Mouse (Mus musculus) ES-E14 (cell line): ENCODE measurements around the gene Col23a1. TPM values are rescaled to one million over a fixed set of nuclear protein-coding genes. Genes with fewer than 3 reads are reported as not detected.

Experiments
- DNase-seq: peaks from one replicate; pipeline ENCODE4 v3.0.0-alpha.2; 2013; ENCODE audit warnings: low read depth, low spot score
- H3K27ac ChIP-seq: 2 replicates; pipeline ENCODE4 v1.5.1; 2012; ENCODE audit warnings: low read depth, mild to moderate bottlenecking, low read length, moderate library complexity, mixed read lengths; ENCODE audit not compliant: poor library complexity, insufficient read depth, severe bottlenecking
- H3K36me3 ChIP-seq: 2 replicates; pipeline ENCODE4 v1.6.1; 2012; ENCODE audit warnings: mild to moderate bottlenecking, low read length, moderate library complexity, mixed read lengths; ENCODE audit not compliant: control insufficient read depth, poor library complexity, insufficient read depth, severe bottlenecking
- H3K4me1 ChIP-seq, 2 experiments: fragments of 150-350 bp in 1 of 2; sonication (generic) in 1 of 2; 2 replicates each; pipeline ENCODE4 v1.6.1; 2012; ENCODE audit warnings: low read length in 2 of 2, mild to moderate bottlenecking in 1 of 2, mixed read lengths in 1 of 2; ENCODE audit not compliant: control insufficient read depth in 2 of 2, insufficient read depth in 2 of 2, poor library complexity in 1 of 2
- H3K4me3 ChIP-seq, 2 experiments: fragments of 150-350 bp in 1 of 2; sonication (generic) in 1 of 2; 2 replicates each; pipeline ENCODE4 v1.5.1; 2012; ENCODE audit warnings: low read length in 2 of 2, low read depth in 1 of 2, mild to moderate bottlenecking in 1 of 2, mixed read lengths in 1 of 2; ENCODE audit not compliant: insufficient read depth in 1 of 2, poor library complexity in 1 of 2, severe bottlenecking in 1 of 2
- H3K9ac ChIP-seq: 2 replicates; pipeline ENCODE4 v1.6.1; 2012; ENCODE audit warnings: low read depth, mild to moderate bottlenecking, low read length, mixed read lengths; ENCODE audit not compliant: poor library complexity, insufficient read depth, severe bottlenecking
- H3K9me3 ChIP-seq: fragments of 150-350 bp; sonication (generic); 2 replicates; pipeline ENCODE4 v1.6.1; 2012; ENCODE audit warnings: low read depth, mild to moderate bottlenecking, low read length; ENCODE audit not compliant: control insufficient read depth, insufficient read depth
- CHD2 ChIP-seq: IDR thresholded peaks from 2 replicates; pipeline ENCODE4 v1.6.1; 2014; ENCODE audit warnings: mild to moderate bottlenecking, low read depth, low read length, inconsistent platforms
- HCFC1 ChIP-seq: IDR thresholded peaks from 2 replicates; pipeline ENCODE4 v1.6.1; 2012; ENCODE audit warnings: low read length, inconsistent platforms, borderline replicate concordance; ENCODE audit not compliant: insufficient read depth
- MAFK ChIP-seq: IDR thresholded peaks from 2 replicates; pipeline ENCODE4 v1.6.1; 2014; ENCODE audit warnings: mild to moderate bottlenecking, low read depth, low read length, inconsistent platforms; ENCODE audit not compliant: insufficient read depth
- ZC3H11A ChIP-seq: IDR thresholded peaks from 2 replicates; pipeline ENCODE4 v1.6.1; 2012; ENCODE audit warnings: low read depth, mild to moderate bottlenecking, inconsistent platforms, low read length, borderline replicate concordance
- ZNF384 ChIP-seq: IDR thresholded peaks from 2 replicates; pipeline ENCODE4 v1.6.1; 2012; ENCODE audit warnings: low read depth, low read length, inconsistent platforms
- in situ Hi-C, 2 experiments: fragments of 600-800 bp; cut with MboI; formaldehyde crosslinking; loops; one replicate each; pipeline ENCODE4 v1.15.1; 2025; ENCODE audit warnings: low sequenced_read_pairs in 2 of 2, inconsistent platforms in 1 of 2; ENCODE audit not compliant: unreplicated experiment in 2 of 2
- total RNA-seq: library from RNA; depleted of rRNA; stranded (reverse); fragments of 300-350 nt; gene quantifications from 2 replicates; pipeline ENCODE4 v1.2.3, GENCODE M21; 2012

The Col23a1 gene
- total RNA-seq, 1 experiment: 0.40 TPM

GRCm38 (mm10) chr11:51473686-51474085 lies 184.0 kb downstream of the Col23a1 start:
- Histone ChIP-seq H3K9me3 (no peaks in the 10 kb centered on the region), H3K4me1 (no peaks in the 10 kb centered on the region), H3K4me3 (no peak overlapping the region), H3K9ac (no peak overlapping the region), H3K27ac (no peak overlapping the region), H3K36me3 (no peaks in the 10 kb centered on the region)
- TF ChIP-seq MAFK: no peak
- TF ChIP-seq HCFC1: no peak
- no peak for TF ChIP-seq ZNF384
- DNase-seq: no peak
- in situ Hi-C loops: no loop called here

- TF ChIP-seq ZNF384 (no peak), HCFC1 (no peak), ZC3H11A (no peak), CHD2 (no peak), MAFK (no peak)
- no peak overlapping the region for H3K9ac ChIP-seq
- no peaks in the 10 kb centered on the region for H3K4me1 ChIP-seq
- no peak for DNase-seq
- no peaks in the 10 kb centered on the region for H3K36me3 ChIP-seq
- in situ Hi-C loops: no loop called here
- H3K4me3 ChIP-seq: no peak overlapping the region
- no peaks in the 10 kb centered on the region for H3K9me3 ChIP-seq
- H3K27ac ChIP-seq: no peak overlapping the region
Measured at GRCm38 (mm10) chr11:51476543-51476942, 186.8 kb downstream of the Col23a1 start.

GRCm38 (mm10) chr11:51477571-51477970 lies 187.9 kb downstream of the Col23a1 start:
- no peaks in the 10 kb centered on the region for H3K4me1 ChIP-seq
- no peak overlapping the region for H3K4me3 ChIP-seq
- H3K9ac ChIP-seq: no peak overlapping the region
- no peaks in the 10 kb centered on the region for H3K9me3 ChIP-seq
- H3K27ac ChIP-seq: no peak overlapping the region
- in situ Hi-C loops: no loop called here
- DNase-seq: no peak
- no peak for TF ChIP-seq HCFC1
- no peak for TF ChIP-seq CHD2
- no peak for TF ChIP-seq MAFK
- TF ChIP-seq ZNF384: no peak
- TF ChIP-seq ZC3H11A: no peak
- H3K36me3 ChIP-seq: no peaks in the 10 kb centered on the region

- no peak for DNase-seq
- Histone ChIP-seq H3K9ac (no peak overlapping the region), H3K4me3 (no peak overlapping the region), H3K9me3 (no peaks in the 10 kb centered on the region), H3K27ac (no peak overlapping the region), H3K36me3 (no peaks in the 10 kb centered on the region), H3K4me1 (no peaks in the 10 kb centered on the region)
- TF ChIP-seq ZC3H11A (no peak), HCFC1 (no peak), ZNF384 (no peak), MAFK (no peak)
- in situ Hi-C loops: no loop called here
Measured at GRCm38 (mm10) chr11:51482251-51482650, 192.5 kb downstream of the Col23a1 start.

- no peak for TF ChIP-seq MAFK
- no peak for TF ChIP-seq CHD2
- TF ChIP-seq HCFC1: no peak
- TF ChIP-seq ZC3H11A: no peak
- TF ChIP-seq ZNF384: no peak
- H3K27ac ChIP-seq: no peak overlapping the region
- in situ Hi-C loops: no loop called here
- no peaks in the 10 kb centered on the region for H3K36me3 ChIP-seq
- no peak overlapping the region for H3K9ac ChIP-seq
- H3K9me3 ChIP-seq: no peaks in the 10 kb centered on the region
- H3K4me3 ChIP-seq: no peak overlapping the region
- no peaks in the 10 kb centered on the region for H3K4me1 ChIP-seq
- DNase-seq: no peak
Measured at GRCm38 (mm10) chr11:51485051-51485521, 195.4 kb downstream of the Col23a1 start.
